Mouse (Mus musculus) testis, postnatal 10 days (tissue): Measurements from ENCODE around the gene Inava.
A peak's percentile ranks its signal among the peaks of the same experiment; 100 is the strongest.

ENCODE experiments used
- DNase-seq: peaks from one replicate; pipeline ENCODE4 v3.0.0; 2021; ENCODE audit warnings: low spot score

The Inava gene

DNA sequence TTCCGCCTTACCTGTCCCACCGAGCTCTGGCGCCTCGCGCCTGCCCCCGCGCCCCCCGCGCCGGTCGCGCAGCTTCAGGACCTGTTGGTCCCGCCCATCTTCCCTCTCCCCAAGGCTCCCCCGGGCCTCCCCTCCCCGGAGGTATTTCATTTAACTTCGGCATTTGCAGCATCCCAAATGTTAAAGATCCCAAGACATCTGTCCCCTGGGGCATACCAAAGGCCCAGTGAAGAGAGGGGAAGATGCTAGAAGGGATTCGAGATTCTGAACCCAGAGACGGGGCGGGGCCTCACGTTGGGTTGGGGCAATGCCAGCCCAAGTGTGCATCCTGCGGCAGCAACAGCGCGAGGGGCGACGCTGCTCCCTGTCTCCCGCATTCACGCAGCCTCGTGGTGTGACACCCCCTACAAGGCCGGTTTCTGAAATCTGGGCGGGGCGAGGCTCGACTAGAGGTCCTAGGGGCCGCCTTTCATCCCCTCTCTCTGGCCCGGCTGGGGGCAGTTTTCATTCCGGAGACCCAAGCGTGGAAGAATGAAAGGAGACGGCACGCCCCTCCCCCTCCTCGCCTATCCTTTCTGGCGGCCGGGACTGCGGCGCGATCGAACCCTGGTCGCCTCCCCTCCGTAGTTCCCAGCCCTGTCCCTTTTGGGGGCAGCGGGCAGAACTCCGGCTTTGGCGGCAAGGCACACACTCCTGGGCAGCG, at the start of gene Inava:
TSS of gene Inava (minus strand) at position 373 of the 703 bp plus-strand sequence.
- DNase-seq, result peak; percentile 71

DNA sequence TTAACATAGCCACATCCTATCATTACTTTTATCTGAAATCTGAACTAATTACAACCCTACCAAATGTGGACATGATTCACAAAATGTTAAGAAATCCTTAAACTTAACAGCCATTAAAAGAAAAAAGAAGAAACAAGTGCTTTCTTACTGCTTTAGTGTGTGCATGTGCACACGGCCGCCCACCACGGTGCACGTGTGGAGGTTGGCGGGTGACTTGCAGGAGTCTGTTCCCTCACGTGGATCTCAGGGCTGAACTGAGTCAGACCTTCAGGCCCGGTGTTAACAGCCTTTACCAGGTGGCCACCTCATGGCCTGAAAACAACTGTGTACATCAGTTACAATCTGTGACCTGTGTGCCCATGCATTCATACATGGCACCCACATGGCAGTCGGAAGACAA, 43.3 kb upstream of the Inava start:
- DNase-seq, result no peak

DNA sequence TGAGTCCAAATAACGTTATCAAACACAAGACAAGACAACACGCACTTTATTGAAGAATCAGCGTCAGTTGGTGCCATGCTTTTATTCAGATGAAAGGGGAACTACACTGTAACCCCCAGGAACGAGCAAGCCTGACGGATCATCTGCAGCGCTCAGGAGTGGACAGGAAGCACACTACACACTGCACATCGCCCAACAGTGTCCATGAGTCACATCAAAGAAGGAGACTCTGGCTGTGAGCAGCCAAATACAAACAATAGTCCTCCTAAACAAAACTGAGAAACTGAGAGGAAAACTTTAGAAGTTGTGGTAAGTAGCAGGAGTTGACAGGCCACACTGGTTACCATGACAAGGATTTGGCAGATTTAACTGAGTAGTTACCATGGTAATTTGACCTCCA, 34.2 kb upstream of the Inava start:
- no peak for DNase-seq

DNA sequence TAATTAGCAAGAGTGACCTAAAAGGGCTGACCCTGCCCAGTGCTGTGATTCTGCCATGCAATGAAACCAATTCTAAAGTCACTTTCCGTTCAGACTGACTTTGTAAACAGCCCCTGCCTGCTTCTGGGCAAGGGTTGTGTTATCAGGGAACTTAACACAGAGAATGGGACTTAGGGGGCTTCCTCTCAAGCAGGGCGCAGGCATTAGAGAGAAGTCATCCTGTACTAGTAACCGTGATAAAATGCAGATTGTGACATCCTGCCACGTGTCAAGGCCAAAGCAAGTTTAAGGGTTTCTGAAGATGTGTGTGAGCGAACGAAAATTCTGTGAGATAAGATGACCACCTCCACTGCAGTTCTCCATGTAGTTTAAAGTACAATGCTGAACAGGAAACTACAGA, 32.1 kb upstream of the Inava start:
- DNase-seq, result no peak

DNA sequence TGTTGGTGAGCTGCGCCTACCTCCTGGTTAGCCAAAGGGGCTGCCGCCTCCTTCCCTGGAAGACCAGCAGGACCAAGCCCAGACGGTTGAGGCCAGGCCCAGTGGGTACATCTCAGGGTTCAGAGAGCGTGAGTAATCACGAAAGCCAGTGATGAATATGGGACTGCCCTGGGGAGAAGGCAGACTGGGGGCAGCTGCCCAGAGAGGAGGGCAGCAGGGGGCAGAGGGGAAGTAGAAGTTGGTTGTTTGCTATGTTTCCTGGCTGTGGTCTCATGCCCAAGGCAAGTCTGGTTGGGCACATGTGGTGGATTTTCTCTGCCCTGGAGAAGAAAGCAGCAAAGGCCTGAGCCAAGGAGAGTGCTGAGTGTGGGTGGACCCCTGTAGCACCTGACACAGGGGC, 29.3 kb upstream of the Inava start:
- no peak for DNase-seq

DNA sequence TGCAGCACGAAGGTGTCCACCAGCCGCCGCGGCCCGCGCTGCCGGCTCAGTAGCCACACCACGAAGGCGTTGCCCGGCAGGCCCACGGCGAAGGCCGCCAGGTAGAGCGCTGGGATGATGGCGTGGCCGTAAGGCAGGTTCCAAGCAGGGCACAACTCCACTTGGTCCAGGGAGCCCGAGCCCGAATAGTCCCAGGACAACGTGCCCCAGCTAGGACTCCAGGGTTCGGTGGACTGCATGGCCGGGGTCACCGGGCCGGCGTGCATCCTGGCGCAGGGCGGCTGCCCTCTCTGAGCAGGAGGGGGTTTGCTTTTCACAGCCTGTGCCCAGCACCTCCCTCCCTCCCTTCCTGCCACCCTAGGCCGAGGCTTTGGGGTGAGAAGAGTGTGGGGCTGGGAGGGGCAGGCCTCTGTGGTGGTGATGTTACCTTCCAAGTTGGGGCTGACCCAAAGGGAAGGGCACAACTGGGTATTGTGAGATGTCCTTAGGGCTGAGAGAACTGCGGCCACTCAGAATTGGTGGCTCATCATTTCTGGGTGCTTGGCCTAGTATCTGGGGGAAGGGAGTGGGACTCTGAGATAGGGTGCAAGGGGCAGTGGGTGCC, 26.7 kb upstream of the Inava start, which contains the start of gene Gpr25:
TSS of gene Gpr25 (minus strand) at position 239 of the 604 bp plus-strand sequence.
- no peak for DNase-seq

DNA sequence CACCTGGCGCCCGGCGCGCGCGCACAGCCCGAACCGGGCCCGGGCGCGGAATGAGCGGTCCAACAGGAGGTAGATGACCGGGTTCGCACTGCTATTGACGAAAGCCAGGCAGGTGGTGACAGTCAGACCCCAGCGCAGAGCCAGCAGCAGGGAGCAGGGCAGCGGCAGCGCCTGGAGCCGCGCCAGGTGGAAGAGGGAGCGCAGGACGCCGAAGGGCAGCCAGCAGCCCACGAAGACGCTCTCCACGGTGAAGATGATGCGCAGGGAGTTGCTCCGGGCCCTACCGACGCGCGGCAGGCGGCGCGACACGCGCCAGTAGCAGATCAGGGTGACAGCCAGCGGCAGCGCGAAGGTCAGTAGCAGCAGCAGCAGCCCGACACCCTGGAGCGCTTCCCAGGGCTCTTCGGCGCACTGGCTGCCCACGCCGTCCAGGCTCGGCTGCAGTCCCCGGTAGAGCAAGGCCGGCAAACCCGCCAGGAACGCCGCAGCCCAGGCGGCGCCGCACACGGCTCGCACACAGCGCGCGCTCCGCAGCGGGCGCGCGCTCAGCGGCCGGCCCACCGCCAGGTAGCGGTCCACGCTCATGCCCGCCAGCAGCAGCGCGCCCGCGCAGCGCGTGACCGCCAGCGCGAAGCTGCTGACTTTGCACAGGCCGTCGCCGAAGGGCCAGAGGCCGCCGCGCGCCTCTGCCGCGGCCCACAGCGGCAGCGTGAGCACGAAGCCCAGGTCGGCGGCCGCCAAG, 26.0 kb upstream of the Inava start:
- DNase-seq, result peak; percentile 55

DNA sequence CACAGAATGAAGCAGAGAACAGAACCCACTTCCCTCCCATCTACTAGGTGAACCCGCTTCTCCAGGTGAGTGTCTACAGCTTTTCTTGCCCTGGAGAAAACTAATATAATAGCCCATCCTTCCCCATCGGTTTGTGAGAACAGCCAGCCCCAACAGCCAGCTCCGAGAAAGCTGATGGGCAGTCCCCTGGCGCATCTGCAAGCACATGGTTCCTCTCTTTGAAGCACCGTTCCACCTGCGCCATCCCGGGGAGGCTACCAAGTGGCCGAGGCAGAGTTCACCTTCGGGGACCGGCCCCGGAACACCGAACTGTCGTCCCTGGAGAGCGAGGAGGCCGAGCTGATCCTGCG, 25.5 kb upstream of the Inava start:
- no peak for DNase-seq

DNA sequence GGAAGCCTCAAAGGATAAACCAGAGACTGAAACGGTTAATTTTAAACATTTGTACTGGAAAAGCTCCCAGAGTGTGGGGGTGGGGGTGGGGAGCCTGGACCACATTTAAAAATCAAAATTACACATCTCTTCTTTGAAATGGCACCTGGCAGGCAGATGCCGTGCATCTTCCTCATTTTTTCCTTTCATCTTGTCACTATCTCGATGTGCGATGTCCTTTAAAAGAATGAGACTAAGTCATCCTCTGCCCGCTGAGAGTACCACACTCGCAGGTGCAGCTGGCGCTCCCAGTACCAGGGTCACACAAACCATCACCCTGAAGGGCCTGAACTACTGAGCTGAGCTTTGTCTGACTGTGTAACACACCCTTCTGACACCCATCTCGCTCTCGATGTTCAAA, 24.4 kb upstream of the Inava start:
- DNase-seq, result no peak

DNA sequence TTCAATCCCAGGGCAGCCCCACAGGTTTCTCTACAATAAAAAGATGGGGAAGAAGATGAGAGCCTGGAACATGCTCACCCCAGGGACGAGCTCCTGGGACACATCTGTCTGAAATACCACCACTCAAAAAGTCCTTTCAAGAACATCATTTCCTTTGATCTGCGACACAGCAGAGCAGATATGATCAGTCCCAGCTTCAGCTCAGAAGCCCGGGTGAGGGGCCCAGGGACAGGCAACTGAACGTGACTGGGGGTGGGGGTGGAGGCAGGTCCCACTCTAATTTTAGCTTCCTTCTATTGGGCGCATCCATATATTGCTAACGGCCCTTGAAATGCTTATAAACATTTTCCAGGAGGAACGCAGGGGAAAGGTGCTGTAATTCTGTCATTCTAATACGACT, 21.6 kb upstream of the Inava start:
- DNase-seq, result no peak

DNA sequence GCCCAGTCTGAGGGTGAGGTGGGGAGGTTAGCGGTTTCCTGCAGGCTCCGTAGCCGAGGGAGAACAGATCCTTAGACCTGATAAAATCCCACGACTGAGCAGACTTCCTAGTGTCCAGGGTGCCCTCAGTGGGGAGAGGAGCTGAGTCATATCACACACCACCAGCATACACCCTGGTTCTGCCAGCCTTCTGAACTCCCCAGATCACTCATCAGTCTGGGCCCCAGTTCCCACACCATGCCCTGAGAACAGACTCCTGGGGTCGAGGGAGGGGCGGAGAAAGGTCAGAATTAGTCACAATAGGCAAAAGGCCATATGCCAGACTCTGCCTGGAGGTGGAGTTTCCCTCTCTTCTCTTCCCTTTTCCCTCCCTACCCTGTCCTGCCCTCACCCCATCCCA, 21.1 kb upstream of the Inava start:
- DNase-seq, result no peak

DNA sequence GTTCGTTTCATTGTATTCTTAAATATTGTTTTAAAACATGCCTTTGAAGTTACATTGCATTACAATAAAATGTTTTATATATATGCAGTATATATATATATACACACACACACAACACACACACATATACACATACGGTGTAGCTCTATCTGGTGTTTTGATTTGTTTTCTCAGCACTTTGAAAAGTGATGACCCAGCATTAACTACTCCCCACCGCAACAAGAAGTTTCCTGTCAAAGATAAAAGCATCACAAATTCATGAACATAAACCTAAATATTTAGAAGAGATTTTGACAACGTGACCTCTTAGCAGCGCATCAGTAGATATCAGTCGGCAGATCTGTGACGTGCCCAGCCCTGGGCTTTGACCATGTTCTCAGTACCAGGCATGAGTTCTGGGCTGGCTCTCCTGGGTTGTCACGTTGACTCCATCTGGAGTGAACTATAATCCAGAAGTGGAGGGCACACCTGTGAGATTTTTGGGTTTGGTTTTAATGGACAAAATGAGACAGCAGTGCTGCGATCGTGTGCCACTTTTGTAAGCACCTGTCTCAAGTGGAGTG, 20.5 kb upstream of the Inava start:
- no peak for DNase-seq

DNA sequence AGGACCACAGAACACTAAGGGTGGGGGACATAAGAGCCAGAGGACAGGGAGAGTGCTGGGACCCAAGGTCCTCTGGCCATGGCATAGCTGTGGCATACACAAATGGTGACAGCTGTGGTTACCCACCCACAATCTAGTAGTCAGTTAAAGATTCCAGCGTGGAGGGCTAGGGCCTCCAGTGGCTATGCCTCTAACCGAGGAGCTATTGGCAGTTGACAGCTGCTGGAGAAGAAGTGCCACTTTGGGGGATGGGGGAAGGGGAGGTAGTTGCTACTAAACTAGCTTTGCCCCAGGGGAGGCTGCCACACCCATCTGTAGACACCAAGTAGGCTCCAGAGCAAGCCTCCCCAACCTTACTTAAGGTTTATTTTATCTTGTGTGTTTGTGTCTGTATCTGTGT, 19.4 kb upstream of the Inava start:
- no peak for DNase-seq

DNA sequence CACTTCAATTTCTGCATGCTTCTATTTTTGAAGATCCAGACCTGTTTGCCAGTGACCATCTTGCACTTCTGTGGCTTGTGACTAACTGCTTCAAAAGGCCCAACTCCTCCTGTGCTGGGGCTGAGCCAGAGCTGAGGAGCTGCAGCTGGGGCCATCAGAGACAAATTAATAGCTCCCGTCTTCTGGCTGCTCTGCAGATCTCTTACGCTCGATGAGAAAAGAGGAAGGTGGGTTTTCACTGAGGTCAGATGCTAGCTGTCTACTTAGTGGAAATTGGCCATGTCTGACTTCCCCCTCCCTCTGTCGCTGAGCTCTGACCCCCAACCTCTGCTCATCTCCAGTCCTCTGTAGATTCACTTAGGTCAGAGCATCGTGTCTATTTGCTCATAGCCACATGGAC, 15.6 kb upstream of the Inava start:
- no peak for DNase-seq

DNA sequence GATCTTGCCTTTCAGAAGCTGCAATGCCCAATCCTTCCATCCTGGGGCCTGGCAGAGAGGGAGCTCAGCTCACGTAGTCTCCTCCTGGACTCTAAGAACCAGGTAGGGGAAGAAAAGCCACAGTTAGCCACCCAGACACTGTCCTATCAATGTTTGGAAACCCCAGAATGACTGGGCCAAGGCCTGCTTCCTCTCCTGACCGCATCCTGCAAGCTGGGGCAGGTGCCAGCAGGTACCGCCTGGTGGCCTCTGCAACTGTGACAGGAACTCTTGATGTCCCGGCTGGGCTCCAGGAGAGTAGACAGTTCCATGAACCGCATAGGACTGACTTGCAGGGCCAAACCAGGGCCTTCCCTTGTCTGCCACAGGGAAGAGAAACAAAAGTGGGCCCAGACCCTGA, 13.3 kb upstream of the Inava start:
- DNase-seq, result no peak

DNA sequence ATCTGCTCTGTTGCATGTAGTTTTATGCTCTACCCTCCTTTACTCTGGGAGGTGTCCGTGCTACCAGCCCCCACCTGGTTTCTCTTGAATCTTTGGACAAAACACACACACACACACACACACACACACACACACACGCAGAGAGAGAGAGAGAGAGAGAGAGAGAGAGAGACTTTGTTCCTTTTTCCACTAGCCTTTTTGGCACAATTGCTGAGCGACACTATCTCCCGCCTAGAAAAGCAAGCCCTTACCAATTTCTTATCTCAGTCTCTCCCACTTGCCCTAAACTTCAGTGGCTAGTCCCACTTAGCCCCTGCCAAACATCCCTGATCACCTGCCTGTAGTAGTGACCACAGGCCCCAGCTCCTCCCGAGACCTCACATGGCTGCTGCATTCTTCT, 10.4 kb upstream of the Inava start:
- no peak for DNase-seq

DNA sequence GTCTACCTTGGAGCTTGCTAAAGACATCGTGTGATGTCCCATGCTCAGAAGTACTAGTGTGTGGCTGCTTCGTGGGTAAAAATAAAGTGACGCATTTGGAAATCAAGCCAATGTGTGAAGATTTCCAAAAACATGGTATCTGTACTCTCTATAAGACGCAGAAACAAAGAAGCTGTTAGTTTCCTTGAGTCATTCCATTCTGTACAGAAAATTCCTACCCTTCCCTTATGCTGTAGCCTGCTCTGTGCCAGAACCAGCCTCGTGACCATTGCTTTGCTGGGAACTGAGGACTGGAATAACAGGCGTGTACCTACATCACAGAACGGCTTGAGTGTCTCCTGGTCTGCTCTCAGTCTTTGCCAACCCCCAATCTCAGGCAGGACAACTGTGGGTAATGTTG, 7.7 kb upstream of the Inava start:
- no peak for DNase-seq

DNA sequence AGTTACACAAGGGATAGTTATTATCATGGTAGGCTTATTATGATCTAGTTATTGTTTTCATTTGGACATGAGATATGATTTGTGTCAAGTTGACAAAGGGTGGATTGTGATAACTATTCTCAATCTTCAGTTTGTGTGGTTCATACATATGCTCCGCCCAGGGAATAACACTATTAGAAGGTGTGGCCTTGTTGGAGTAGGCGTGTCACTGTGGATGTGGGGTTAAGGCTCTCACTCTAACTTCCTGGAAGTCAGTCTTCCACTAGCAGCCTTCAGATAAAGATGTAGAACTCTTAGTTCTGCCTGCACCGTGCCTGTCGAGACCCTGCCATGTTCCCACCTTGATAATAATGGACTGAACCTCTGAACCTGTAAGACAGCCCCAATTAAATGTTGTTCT, 4.4 kb upstream of the Inava start:
- no peak for DNase-seq

DNA sequence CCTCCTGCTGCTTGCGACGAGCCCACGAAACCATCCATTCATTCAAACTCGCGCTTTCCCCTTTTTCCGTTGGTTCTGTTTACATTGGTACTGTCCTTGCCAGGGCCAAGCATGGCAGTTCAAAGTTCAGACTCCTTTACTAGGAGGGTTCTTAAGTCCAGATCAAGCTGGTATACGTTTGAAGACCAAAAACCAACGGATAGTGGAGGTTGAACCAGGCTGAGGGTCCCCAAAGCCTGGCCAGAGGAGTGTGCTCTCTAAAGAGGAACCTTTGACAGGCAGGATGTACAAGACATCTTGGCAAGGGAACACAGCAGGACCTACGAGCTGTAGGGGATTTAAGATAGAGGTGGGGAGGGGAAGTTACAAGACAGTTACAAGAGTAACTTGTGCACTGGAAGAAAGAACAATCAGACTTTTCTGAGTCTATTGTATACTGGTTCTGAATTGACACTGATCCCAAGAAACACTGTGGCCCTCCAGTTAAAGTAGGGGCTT, 580 bp upstream of the Inava start:
- no peak for DNase-seq

DNA sequence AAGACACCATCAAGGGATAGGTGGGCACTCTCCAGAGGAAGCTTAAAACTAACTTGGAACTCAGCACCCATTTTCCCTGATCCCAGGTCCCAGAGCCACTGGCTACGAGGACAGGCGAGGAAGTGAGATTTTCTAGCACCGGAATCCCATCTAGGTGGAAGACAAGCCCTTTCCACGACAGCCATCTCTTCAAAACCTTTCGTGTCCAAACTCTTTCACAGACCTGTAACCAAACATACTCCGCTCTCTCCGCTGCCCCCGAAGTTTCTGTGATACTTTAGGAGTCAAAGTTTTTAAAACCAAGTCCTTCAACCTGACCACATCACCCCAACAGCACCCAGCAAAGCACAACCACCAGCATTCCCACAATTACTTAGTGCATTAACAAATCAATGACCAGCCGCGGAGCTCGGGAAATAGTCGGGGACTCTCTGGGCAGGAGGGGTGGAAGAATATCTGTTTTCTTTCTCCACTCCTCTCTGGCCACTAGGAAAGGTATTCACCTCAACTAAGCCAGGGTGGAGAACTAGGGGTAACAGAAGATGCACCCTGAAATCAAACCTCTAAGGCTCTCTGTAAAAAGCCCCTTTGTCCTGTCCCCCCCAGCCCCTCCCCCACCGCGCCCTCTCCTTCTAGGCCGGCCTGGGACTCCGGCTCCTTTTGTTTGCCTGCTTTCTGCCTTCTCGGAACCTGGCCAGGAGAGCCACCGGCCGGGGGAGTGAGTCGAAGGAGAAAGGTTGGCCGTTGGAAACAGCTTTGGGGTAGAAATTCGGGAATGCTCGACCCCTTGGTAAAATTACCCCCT, 876 bp downstream of the Inava start:
- DNase-seq, result no peak

DNA sequence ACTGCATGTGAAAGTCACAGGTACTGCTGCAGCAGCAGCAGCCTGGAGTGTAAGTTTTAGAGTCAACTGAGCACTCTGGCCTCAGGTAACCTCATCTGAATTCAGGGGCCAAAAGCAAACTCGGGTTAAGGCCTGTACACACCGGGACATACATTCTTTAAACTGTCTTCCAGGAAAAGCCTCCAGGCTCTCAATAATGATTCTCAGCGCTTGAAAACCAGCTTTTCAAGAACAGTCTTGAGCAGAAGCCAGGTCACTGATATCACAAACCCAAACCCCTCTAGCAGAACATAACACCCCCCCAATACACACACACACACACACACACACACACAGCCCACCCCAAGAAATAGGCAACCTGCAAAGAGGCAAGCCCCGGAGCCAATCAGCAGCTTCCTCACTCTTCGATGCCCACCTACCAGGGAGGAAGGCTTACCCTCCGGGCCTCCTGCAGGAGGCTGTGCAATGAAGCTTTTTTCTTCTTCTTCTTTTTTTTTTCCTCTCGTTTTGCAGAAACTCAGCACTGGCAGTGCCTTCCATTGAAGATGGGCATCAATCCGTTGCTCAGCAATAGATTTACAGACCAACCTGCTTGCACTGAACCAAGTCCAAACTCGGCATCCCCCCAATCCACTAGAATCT, 1.7 kb downstream of the Inava start:
- DNase-seq, result no peak

DNA sequence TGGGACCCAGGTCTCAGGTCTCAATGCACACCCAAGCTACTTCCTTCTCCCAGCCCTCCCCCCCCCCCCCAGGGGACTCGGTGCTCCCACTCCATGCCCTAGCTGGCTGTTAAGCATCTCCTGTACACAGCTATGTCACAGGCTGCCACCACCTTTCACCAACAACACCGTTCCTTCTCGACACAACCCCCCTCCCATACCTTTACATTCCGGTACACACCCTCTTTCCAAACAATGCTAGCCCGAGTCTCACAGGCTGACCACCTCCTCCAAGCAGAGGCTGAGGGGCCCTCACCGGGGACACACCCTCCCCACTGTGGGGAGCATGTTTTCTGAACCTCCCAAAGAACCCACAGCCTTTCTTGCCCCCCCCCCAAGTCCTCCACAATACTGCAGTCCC, 2.5 kb downstream of the Inava start:
- no peak for DNase-seq
